Mouse (Mus musculus): ENCODE measurements around the gene Ski.

- TF ChIP-seq CTCF (IDR thresholded peaks at IDR 0.05; ENCODE audit: low read depth, low read length) (no peak), POLR2A (IDR thresholded peaks at IDR 0.05; ENCODE audit: borderline replicate concordance, low read depth, low read length) (no peak)
Measured at GRCm38 (mm10) chr4:155188803-155189202, 33.6 kb downstream of the Ski start.

Measured in bone marrow macrophage, adult 2 months (primary cell).